Mouse (Mus musculus) brain, embryonic 14.5 days (tissue): ENCODE results near the gene Ctsz.

ENCODE experiments used
- CTCF ChIP-seq: fragments of 200-500 bp; IDR thresholded peaks from 2 replicates; pipeline ENCODE4 v1.5.1; 2012; ENCODE audit warnings: inconsistent platforms, mild to moderate bottlenecking, moderate library complexity, borderline replicate concordance; ENCODE audit not compliant: insufficient read depth, insufficient read length; ENCODE audit errors: extremely low read depth
- POLR2A ChIP-seq: fragments of 200-500 bp; IDR thresholded peaks from 2 replicates; pipeline ENCODE4 v1.6.1; 2012; ENCODE audit warnings: mild to moderate bottlenecking, inconsistent platforms, borderline replicate concordance; ENCODE audit not compliant: poor library complexity, insufficient read depth, insufficient read length, severe bottlenecking; ENCODE audit errors: extremely low read depth

DNA sequence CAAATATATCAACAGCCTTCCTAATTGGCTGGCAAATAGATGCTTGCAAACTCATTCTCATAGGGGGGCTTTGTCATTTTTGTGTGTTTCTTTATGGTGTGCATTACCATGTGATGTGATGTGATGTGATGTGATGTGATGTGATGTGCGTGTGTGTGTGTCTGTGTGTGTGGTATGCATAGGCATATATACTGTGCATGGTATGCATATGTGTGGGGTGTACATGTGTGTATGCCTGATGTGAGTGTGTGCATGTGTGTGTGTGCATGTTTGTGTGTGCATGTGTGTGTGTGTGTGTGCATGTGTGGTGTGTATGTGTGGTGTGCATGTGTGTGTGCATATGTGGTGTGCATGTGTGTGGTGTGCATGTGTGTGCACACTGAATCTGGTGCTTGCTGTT lies 41.8 kb downstream of the Ctsz start:
- TF ChIP-seq POLR2A (no peak), CTCF (no peak)
